Mouse (Mus musculus) frontal cortex, adult 2 months (tissue): ENCODE data around the gene Jpt2. TPM values are rescaled to one million over a fixed set of nuclear protein-coding genes. Genes with fewer than 3 reads are reported as not detected.

Experiments
- DNase-seq, 2 experiments: peaks; one replicate each; pipeline ENCODE4 v3.0.0; 2022; ENCODE audit warnings: low spot score in 1 of 2; ENCODE audit errors: extremely low spot score in 1 of 2
- polyA plus RNA-seq: library from polyadenylated mRNA; depleted of rRNA; stranded (reverse); fragments of >200 nt; gene quantifications from 2 replicates; pipeline ENCODE4 v1.2.3, GENCODE M21; 2012

The Jpt2 gene
- polyA plus RNA-seq, 1 experiment, result 6.3 TPM

DNA sequence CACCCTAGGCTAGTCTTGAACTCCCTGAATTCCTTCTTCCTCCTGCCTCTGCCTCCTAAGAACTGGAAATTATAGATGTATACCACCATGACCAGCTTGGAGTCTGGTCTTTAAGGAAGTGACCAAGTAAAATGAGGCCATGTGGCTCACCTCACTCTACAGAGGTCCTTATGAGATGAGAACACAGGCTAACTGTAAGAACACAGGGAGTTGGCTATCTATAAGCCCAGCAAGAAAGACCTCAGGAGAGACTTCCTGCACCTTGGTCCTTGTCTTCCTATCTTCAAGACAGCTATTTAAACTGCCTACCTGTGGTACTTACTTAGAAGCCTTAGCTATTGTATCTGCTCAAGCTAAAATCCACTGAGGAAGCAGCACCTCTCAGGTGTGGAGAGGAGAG is 46.5 kb downstream of the Jpt2 start:
- DNase-seq, result no peak

DNA sequence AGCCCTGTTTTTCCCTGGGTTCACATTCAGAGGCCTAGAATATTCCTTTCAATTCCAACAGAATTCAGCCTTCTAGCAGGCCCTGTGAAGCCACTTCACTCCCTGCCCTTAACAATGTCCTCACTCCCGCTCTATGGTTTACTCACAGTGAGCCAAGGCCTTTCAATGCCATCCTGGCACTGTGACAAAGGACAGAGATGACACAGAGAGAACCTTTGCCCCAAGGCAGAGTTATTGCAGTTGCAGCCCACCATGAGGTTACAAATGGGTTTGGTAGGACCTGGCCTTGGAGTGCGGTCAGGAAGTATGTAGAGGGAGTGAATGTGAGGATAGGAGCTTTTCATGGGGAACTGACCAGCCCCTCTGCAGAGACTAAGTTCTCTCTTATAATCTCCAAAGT is 52.9 kb downstream of the Jpt2 start:
- no peak for DNase-seq

GRCm38 (mm10) chr17:24903767-24904166 is 56.7 kb downstream of the Jpt2 start:
- no peak for DNase-seq

DNA sequence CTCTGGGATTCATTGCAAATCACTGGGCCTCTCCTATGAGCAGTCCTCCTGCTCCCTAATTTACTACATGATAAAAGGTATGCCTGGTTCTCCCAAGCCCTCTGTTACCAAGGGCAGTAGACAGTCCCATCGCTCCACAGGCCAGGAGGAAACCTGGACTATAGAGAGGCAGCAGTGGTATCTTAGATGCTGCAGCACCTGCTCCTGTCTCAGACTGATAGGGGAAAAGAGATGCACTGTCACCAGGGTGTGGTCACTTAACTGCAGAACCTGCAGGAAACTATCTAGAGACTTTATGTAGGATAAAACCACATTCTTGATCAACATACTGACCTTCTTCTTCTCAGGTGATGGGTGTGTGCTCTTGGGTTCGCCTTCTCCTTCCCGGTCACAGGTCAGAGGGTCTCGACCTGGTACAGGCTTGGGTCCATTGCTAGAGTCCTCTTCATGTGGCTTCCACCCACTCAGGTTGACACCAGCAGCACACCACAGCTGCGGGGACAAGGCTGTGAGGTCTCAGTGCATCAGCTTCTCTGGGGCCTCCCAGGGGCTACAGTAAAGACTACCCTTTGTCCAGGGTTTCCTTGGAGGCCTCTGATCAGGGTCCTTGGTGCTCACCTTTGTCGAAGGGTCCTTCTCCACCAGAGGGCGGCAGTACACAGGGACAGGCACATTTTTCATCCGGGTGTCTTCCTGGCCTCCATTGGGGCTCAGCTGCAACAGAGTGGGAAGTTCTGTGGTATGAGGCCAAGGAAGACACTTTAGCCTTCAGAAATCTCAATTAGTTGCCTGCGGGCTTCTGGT is 57.6 kb downstream of the Jpt2 start:
- DNase-seq, result no peak

GRCm38 (mm10) chr17:24902124-24902523 is 58.4 kb downstream of the Jpt2 start:
- DNase-seq, result no peak

DNA sequence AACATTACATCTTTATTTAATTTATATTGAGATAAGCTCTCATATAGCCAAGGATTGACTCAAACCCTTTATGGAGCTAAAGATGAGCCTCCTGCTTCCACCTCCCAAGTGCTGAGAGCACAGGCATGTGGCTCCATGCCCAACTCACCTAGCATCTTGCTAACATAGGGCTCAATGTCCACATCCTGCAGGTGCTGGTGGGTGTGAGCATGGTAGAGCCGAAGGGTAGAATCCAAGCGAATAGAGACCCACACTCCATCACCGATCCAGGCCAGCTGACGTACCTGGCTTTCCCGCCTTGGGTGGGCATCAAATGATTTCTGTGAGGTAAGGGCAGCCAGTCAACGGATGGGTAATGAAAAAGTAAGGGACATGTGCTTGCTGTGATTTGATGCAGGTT is 60.5 kb downstream of the Jpt2 start:
- DNase-seq, result no peak

DNA sequence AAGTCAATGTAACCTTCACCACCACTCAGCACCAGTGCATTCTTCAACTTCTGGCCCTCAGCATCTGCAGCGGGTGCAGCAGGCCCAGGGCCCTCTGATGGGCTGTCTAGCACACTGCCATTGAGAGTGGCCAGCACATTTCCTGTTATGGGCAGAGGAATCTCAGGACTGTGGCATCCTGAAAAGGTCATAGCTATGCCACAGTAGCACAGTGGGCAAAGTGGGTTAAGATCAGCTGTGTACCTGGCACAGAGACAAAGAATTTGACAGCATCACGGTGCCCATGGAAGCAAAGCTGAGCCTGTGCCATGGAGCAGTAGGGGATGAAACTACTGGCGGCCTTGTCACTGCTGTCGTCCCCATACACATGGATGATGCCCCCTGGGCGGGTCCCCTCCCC is 61.3 kb downstream of the Jpt2 start:
- no peak for DNase-seq

DNA sequence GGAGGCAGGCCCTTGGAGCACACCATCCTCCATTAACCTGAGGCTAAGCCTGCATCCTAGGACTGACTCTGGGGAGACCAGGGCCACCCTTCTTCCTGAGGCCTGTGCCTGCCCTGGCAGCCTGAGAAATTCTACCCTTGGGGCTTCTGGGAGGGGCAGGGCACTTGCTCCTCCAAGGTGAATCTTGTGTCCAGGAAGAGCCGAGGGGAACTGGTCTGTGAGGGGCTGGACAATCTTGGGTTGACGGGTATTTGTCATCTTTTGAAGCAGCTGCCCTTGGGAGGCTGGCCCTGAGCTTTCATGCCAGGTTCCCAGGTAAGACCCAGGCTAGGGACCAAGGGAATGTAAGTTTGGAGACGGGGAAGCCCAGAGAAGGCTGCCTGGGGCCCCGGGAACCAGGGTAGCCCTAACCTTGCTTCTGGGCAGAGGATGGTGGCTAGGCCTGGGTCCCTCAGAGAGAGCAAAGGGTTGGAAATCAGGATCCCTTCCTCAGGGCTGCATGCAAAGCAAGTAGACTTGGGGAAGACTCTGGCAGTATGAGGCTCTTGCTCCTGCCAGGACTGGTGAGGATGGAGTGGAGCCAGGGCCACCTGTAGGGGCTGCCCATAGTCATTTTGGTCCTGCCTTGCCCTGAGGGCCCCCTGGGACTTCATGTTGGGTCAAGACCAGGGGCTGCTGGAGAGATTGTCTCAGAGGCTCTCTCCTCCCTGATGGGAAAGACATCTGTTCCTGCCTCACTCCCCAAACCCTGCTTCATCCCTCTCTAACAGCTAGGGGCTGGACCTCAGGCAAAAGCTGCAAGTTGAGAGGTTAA is 62.2 kb downstream of the Jpt2 start:
- DNase-seq, result no peak

DNA sequence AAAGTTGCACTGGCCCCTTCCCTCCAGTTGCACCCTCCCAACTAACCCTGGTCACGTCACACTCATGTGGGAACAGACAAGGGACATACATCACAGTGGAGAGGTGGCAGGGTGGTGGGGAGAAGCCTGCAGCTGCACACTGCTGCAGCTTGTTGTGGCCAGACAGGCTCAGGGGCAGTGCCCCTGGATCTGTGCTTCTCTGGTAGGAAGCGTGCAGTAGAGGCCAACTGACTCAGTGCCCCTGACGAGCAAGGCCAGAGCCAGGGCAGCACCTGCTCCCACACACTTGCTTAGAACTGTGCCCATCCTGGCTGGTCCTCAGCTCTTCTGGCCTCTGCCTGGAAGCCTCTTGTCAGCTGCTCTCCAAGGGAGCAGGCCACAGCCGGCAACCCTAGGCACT is 62.9 kb downstream of the Jpt2 start:
- no peak for DNase-seq

GRCm38 (mm10) chr17:24896993-24897269 is 63.6 kb downstream of the Jpt2 start:
- DNase-seq, result peak in 1 of 2 experiments; percentile 32

DNA sequence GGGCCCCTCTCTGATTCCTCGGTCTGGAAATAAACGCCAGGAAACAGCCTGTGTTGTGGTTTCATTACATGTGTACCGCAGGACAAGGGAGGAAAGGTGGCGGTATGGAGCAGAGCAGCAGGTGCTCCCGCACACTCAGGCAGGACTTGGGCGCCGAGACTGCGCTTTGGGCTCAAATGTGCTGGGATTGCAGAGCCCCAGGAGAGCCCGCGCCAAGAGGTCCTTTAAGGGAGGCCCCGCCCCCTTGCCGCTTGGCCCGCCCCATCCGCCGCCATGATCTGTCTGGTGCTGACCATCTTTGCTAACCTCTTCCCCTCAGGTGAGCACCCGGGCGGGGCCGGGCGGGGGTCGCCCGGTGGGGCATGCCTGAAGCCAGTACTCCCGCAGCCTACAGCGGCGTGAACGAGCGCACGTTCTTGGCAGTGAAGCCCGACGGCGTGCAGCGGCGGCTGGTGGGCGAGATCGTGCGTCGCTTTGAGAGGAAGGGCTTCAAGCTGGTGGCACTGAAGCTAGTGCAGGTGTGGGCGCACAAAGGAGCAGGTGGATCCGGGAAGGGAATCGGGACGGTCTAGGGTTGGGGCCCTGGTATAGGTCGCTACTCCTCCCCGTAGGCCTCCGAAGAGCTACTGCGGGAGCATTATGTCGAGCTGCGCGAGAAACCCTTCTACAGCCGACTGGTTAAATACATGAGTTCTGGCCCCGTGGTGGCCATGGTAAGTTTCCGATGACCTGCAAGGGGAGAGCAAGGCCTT is 64.1 kb downstream of the Jpt2 start, which contains the start of gene Nme3:
Nme3 (plus strand) TSS at position 260 of the 752 bp plus-strand sequence.
- DNase-seq, result peak in 1 of 2 experiments; percentile 73

GRCm38 (mm10) chr17:24895571-24896240 is 64.8 kb downstream of the Jpt2 start:
- no peak for DNase-seq

DNA sequence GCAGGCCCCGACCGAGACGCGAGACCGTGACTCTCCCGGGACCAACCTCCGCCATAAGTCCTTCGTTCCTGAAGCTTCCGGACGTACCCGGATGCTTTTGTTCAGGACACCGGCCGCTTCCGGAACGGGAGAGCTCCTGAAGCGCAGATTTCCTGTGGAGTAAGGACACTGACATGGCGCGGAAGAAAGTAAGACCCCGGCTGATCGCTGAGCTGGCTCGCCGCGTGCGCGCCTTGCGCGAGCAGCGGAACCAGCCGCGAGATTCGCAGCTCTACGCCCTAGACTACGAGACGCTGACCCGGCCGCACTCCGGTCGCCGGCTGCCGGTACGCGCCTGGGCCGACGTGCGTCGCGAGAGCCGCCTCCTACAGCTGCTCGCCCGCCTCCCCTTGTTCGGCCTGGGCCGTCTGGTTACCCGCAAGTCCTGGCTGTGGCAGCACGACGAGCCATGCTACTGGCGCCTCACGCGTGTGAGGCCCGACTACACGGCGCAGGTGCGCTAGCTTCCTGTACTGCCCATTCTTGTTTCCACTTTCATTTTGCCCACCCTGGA is 65.4 kb downstream of the Jpt2 start, which contains the start of the genes Eme2 and Mrps34:
Eme2 (minus strand) TSS at position 93 of the 553 bp plus-strand sequence.
Mrps34 (plus strand) TSS at position 122 of the 553 bp plus-strand sequence.
- peak in 1 of 2 experiments; percentile 88 for DNase-seq

- no peak for DNase-seq
Observed at GRCm38 (mm10) chr17:24894061-24894994, 66.2 kb downstream of the Jpt2 start.

- no peak for DNase-seq
Observed at GRCm38 (mm10) chr17:24893276-24893675, 67.2 kb downstream of the Jpt2 start.

DNA sequence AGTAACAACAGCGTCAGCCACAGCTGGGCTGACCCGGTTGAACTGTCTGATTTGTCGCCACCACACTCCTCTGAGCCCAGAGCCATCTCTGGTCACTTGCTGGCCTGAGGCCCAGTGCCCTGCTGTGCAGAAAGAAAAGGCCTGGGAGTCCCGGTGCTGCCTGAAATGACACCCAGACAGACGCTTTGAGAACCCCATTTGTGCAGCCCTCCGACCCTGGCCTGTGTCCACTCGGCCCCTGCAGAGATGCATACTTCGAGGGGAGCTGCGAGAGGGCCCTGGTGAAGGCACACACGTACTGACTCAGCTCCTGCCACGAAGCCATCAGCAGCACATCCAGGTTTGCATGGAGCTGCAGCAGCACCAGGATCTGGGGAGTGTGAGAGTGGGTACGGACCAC is 67.7 kb downstream of the Jpt2 start:
- no peak for DNase-seq

GRCm38 (mm10) chr17:24891321-24891720 is 69.2 kb downstream of the Jpt2 start:
- no peak for DNase-seq

- no peak for DNase-seq
Observed at GRCm38 (mm10) chr17:24890151-24891092, 70.1 kb downstream of the Jpt2 start.
